Mouse (Mus musculus) intestine, embryonic 15.5 days (tissue): ENCODE results near the gene Syt3. TPM values are rescaled to one million over a fixed set of nuclear protein-coding genes. Genes with fewer than 3 reads are reported as not detected.
A peak's percentile ranks its signal among the peaks of the same experiment; 100 is the strongest.

Experiments used
- ATAC-seq: fragments of 200-750 bp; cut with Nextera tagmentation; 2 replicates; pipeline ENCODE4 v1.8.0; 2017; ENCODE audit warnings: moderate TSS enrichment, moderate library complexity
- H3K27ac ChIP-seq: fragments of 300-500 bp; sonication (generic); 2 replicates; pipeline ENCODE4 v1.5.1; 2015; ENCODE audit warnings: mild to moderate bottlenecking, inconsistent platforms
- H3K27me3 ChIP-seq: fragments of 300-500 bp; sonication (generic); replicated peaks from 2 replicates; pipeline ENCODE4 v1.6.1; 2015; ENCODE audit warnings: inconsistent platforms
- H3K36me3 ChIP-seq: fragments of 300-500 bp; sonication (generic); 2 replicates; pipeline ENCODE4 v1.6.1; 2015; ENCODE audit warnings: inconsistent platforms
- H3K4me1 ChIP-seq: fragments of 300-500 bp; sonication (generic); replicated peaks from 2 replicates; pipeline ENCODE4 v1.6.1; 2015; ENCODE audit warnings: inconsistent platforms
- H3K4me2 ChIP-seq: fragments of 300-500 bp; sonication (generic); replicated peaks from 2 replicates; pipeline ENCODE4 v1.6.1; 2015; ENCODE audit warnings: mild to moderate bottlenecking, inconsistent platforms
- H3K4me3 ChIP-seq: fragments of 300-500 bp; sonication (generic); replicated peaks from 2 replicates; pipeline ENCODE4 v1.5.1; 2015; ENCODE audit warnings: inconsistent platforms
- H3K9ac ChIP-seq: fragments of 300-500 bp; sonication (generic); 2 replicates; pipeline ENCODE4 v1.6.1; 2015; ENCODE audit warnings: inconsistent platforms
- H3K9me3 ChIP-seq: fragments of 300-500 bp; sonication (generic); 2 replicates; pipeline ENCODE4 v1.6.1; 2016; ENCODE audit warnings: inconsistent platforms
- WGBS: fragments of 180-500 bp; shearing (Covaris S2); methylation state at CpG from one replicate; pipeline ENCODE4 v1.1.7; 2015; 5-methylcytosine and 5-hydroxymethylcytosine counted together
- polyA plus RNA-seq: library from polyadenylated mRNA; unstranded; fragments of >200 nt; fragmentation: Nextera tagmentation; extraction: Ambion mirVana; gene quantifications from 2 replicates; pipeline ENCODE4 v1.2.1, GENCODE M21; 2015

The Syt3 gene
- polyA plus RNA-seq, 1 experiment from 2014 or later: 1.9 TPM

DNA sequence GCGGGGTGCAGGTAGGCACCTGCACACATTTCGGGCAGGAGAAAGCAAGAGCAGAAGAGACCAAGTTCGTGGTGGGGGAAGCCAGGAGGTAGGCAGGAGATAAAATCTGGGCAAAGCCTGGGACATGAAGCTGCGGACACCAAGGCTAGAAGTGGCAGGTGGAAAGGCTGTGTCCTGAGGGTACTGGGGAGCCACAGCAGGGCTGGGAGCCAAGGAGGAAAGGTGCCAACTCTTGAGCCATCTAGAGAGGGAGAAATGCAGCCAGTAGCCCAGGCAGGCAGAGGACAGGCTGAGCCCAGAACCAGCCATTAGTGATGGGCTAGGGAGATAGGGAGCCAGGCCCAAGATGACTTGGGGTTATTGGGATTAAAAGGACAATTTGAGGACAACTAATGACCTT is 7.9 kb downstream of the Syt3 start:
- WGBS: 82% methylated on average over 4 of the region's 4 CpGs

DNA sequence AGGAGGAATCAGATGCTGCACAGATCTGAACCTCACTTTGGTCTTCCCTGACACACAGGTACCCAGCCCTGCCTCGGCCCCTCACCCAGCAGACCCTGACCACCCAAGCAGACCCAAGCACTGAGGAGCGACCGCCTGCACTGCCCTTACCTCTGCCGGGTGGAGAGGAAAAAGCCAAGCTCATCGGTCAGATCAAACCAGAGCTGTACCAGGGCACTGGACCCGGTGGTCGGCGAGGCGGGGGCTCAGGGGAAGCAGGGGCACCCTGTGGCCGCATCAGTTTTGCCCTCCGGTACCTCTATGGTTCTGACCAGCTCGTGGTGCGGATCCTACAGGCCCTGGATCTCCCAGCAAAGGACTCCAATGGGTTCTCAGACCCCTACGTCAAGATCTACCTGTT is 8.4 kb downstream of the Syt3 start:
- Histone ChIP-seq H3K27ac (no peak overlapping the region), H3K4me2 (no peak overlapping the region), H3K36me3 (no peaks in the 10 kb centered on the region), H3K27me3 (peaks cover 8% of the 10 kb centered on the region), H3K4me1 (no peaks in the 10 kb centered on the region), H3K9me3 (no peaks in the 10 kb centered on the region), H3K9ac (no peak overlapping the region), H3K4me3 (no peak overlapping the region)
- ATAC-seq: no peak
- WGBS: 82% methylated on average over 14 of the region's 14 CpGs

More for the DNA sequence above, 7.9 kb downstream of the Syt3 start:
- Histone ChIP-seq H3K9ac (no peak overlapping the region), H3K27me3 (peaks cover 8% of the 10 kb centered on the region), H3K9me3 (no peaks in the 10 kb centered on the region), H3K36me3 (no peaks in the 10 kb centered on the region), H3K27ac (no peak overlapping the region), H3K4me2 (no peak overlapping the region), H3K4me1 (no peaks in the 10 kb centered on the region), H3K4me3 (no peak overlapping the region)
- no peak for ATAC-seq

GRCm38 (mm10) chr7:44393284-44393683 is 9.4 kb downstream of the Syt3 start:
- Histone ChIP-seq H3K9ac (no peak overlapping the region), H3K36me3 (no peaks in the 10 kb centered on the region), H3K27ac (no peak overlapping the region), H3K9me3 (no peaks in the 10 kb centered on the region), H3K4me3 (no peak overlapping the region), H3K27me3 (no peaks in the 10 kb centered on the region), H3K4me1 (no peaks in the 10 kb centered on the region), H3K4me2 (no peak overlapping the region)
- ATAC-seq: no peak
- 88% methylated on average over 17 of the region's 17 CpGs for WGBS

DNA sequence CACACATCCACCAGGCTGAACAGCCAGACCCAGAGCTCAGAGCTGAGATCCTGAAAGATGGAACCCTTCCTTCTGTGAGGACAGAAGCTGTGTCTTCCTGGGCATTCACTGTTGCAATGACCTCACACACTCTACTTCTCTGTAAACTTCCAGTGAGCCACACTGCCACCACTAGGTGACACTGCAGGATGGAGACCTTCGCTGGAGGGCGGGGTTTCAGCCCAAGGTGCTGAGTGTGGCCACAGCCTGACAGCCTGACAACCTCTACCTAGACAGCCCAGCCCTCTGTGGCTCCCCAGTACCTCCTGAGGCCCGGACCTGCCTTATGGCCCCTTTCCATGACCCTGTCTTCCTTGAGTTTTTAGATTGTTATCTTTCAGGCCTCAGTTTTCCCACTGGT is 14.7 kb downstream of the Syt3 start:
- Histone ChIP-seq H3K27ac (no peak overlapping the region), H3K4me3 (no peak overlapping the region), H3K36me3 (no peaks in the 10 kb centered on the region), H3K27me3 (no peaks in the 10 kb centered on the region), H3K4me2 (no peak overlapping the region), H3K9me3 (no peaks in the 10 kb centered on the region), H3K4me1 (no peaks in the 10 kb centered on the region), H3K9ac (no peak overlapping the region)
- ATAC-seq: peak; percentile 77
- 13% methylated on average over 3 of the region's 3 CpGs for WGBS

GRCm38 (mm10) chr7:44401673-44402072 is 17.8 kb downstream of the Syt3 start:
- Histone ChIP-seq H3K27me3 (no peaks in the 10 kb centered on the region), H3K27ac (no peak overlapping the region), H3K4me3 (no peak overlapping the region), H3K36me3 (no peaks in the 10 kb centered on the region), H3K9me3 (no peaks in the 10 kb centered on the region), H3K4me1 (no peaks in the 10 kb centered on the region), H3K4me2 (no peak overlapping the region), H3K9ac (no peak overlapping the region)
- WGBS: 68% methylated on average over 6 of the region's 6 CpGs
- no peak for ATAC-seq

- H3K4me2 ChIP-seq: peak overlapping the region; percentile 58
- no peaks in the 10 kb centered on the region for H3K36me3 ChIP-seq
- ATAC-seq: peak; percentile 97
- no peak overlapping the region for H3K27ac ChIP-seq
- H3K9ac ChIP-seq: no peak overlapping the region
- 2% methylated on average over 27 of the region's 27 CpGs for WGBS
- H3K4me1 ChIP-seq: no peaks in the 10 kb centered on the region
- peak overlapping the region; percentile 19 for H3K4me3 ChIP-seq
- no peaks in the 10 kb centered on the region for H3K9me3 ChIP-seq
- H3K27me3 ChIP-seq: no peaks in the 10 kb centered on the region
Observed at GRCm38 (mm10) chr7:44405346-44406014, 21.6 kb downstream of the Syt3 start.

GRCm38 (mm10) chr7:44406015-44406355 is 22.1 kb downstream of the Syt3 start:
- no peaks in the 10 kb centered on the region for H3K9me3 ChIP-seq
- no peak overlapping the region for H3K27ac ChIP-seq
- H3K9ac ChIP-seq: no peak overlapping the region
- ATAC-seq: no peak
- no peaks in the 10 kb centered on the region for H3K27me3 ChIP-seq
- no peaks in the 10 kb centered on the region for H3K36me3 ChIP-seq
- H3K4me2 ChIP-seq: peak overlapping the region; percentile 58
- WGBS: 3% methylated on average over 5 of the region's 5 CpGs
- H3K4me3 ChIP-seq: peak overlapping the region; percentile 19
- no peaks in the 10 kb centered on the region for H3K4me1 ChIP-seq

DNA sequence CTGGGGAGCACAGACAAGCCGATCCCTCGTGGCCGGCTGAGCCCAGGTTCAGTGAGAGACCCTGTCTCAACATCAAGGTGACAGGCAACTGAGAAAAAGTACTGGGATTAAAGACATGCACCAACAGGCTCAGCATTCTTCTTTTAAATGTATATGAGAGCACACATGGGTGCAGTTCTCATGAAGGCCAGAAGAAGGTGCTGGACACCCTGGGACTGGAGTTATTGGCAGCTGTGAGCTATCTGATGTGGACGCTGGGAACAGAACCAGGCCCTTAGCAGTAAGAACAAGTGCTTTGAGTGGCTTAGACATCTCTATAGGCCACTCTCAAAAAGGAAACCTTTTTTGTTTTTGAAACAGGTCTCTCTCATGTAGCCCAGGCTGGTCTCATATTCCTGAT is 27.2 kb downstream of the Syt3 start:
- 82% methylated on average over 4 of the region's 4 CpGs for WGBS

DNA sequence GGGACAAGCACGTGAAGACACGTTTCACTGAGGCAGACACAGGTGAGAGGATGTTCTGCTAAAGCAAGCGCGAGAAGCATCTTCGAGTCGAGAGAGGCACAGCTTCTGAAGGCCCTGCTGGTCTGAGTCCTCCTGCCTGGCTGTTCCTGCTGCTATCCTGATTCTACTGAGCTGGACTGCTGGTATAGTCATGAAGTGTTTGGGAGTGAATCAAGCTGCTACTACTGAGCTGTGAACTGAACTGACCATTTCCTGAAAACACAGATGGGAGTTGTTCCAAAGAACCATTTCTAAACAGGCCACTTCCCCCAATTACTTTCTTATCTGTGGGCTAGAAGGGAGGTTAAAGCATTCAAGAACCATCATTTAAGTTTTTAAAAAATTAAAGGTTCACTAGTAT is 29.4 kb downstream of the Syt3 start:
- Histone ChIP-seq H3K36me3 (no peaks in the 10 kb centered on the region), H3K27ac (no peak overlapping the region), H3K4me1 (no peaks in the 10 kb centered on the region), H3K27me3 (no peaks in the 10 kb centered on the region), H3K9ac (no peak overlapping the region), H3K9me3 (no peaks in the 10 kb centered on the region), H3K4me3 (no peak overlapping the region), H3K4me2 (no peak overlapping the region)
- no peak for ATAC-seq
- WGBS: 82% methylated on average over 6 of the region's 6 CpGs

More for the DNA sequence above, 27.2 kb downstream of the Syt3 start:
- Histone ChIP-seq H3K9ac (no peak overlapping the region), H3K9me3 (no peaks in the 10 kb centered on the region), H3K4me1 (no peaks in the 10 kb centered on the region), H3K27me3 (no peaks in the 10 kb centered on the region), H3K4me2 (no peak overlapping the region), H3K27ac (no peak overlapping the region), H3K36me3 (no peaks in the 10 kb centered on the region), H3K4me3 (no peak overlapping the region)
- ATAC-seq: no peak

GRCm38 (mm10) chr7:44427666-44428065 is 43.8 kb downstream of the Syt3 start:
- peak overlapping the region; percentile 83 for H3K4me2 ChIP-seq
- H3K27ac ChIP-seq: no peak overlapping the region
- H3K9ac ChIP-seq: no peak overlapping the region
- no peak for ATAC-seq
- no peaks in the 10 kb centered on the region for H3K36me3 ChIP-seq
- H3K27me3 ChIP-seq: peaks cover 59% of the 10 kb centered on the region
- WGBS: 10% methylated on average over 8 of the region's 8 CpGs
- H3K4me1 ChIP-seq: 0 out of 2 replicates have a peak, but pooled peaks cover 11% of the 10 kb centered on the region
- no peak overlapping the region for H3K4me3 ChIP-seq
- no peaks in the 10 kb centered on the region for H3K9me3 ChIP-seq

DNA sequence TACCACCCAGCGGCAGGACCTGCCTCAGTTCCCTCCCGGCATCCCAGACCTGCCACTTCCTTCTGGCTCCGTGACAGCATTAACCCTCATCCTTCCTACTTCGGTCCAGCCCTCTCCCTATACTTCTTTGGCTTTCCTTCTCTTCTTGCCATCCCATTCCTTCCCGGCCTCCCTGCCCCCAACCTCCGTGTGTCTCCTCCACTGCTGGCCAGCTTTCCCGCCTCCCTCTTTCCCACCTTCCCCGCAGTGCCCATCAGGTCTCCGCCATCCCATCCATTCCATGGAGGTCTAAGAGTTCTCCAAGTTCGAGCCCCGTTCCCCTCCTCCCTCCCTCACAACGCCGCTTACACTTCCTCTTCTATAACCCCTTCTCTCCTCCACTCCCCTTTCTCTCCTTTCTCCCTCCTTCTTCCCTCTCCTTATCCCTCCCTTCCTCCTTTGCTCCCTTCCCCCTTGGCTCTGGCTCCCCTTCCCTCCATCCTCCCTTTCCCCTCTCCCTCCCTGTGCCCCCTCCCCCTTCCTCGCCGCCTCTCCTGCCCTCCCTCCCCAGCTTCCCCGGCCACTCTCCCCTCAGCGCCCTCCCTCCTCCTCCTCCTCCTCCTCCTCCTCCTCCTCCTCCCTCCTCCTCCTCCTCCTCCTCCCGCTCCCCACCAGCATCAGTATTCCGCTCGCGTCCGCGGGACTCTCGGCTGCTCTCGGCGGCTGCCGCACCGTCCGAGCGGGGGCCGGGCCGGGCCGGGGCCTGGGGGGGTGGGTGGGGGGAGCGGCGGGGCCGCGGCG is 44.5 kb downstream of the Syt3 start:
- ATAC-seq: 0 out of 2 replicates have a peak, but pooled peaks have one; percentile 36
- Histone ChIP-seq H3K4me1 (0 out of 2 replicates have a peak, but pooled peaks cover 11% of the 10 kb centered on the region), H3K36me3 (no peaks in the 10 kb centered on the region), H3K27me3 (peaks cover 60% of the 10 kb centered on the region), H3K9me3 (no peaks in the 10 kb centered on the region), H3K4me2 (peak overlapping the region; percentile 83), H3K27ac (no peak overlapping the region), H3K9ac (no peak overlapping the region), H3K4me3 (peak overlapping the region; percentile 51)
- WGBS: under 1% methylated on average over 16 of the region's 38 CpGs

GRCm38 (mm10) chr7:44428968-44429521 is 45.1 kb downstream of the Syt3 start, which contains the start of gene Lrrc4b:
Gene Lrrc4b (plus strand): TSS chr7:44429018.
- no peak within 1 kb of the TSS for H3K27ac ChIP-seq
- ATAC-seq: 0 out of 2 replicates have a peak, but pooled peaks have one; percentile 26
- WGBS: under 1% methylated on average over 43 of the region's 69 CpGs
- no peaks in the 10 kb centered on the region for H3K36me3 ChIP-seq
- H3K9me3 ChIP-seq: no peaks in the 10 kb centered on the region
- peak within 1 kb of the TSS; percentile 83 for H3K4me2 ChIP-seq
- H3K4me1 ChIP-seq: 0 out of 2 replicates have a peak, but pooled peaks cover 11% of the 10 kb centered on the region
- H3K9ac ChIP-seq: peak within 1 kb of the TSS; percentile 34; the same call in 1 of the 2 replicates
- peak within 1 kb of the TSS; percentile 51 for H3K4me3 ChIP-seq
- peaks cover 60% of the 10 kb centered on the region for H3K27me3 ChIP-seq
